Mouse (Mus musculus) induced T-regulatory cell, adult 2 months (primary cell): Measurements from ENCODE around the gene Camk2g.
A peak's percentile ranks its signal among the peaks of the same experiment; 100 is the strongest.

ENCODE experiments used
- DNase-seq: peaks from one replicate; pipeline ENCODE4 v3.0.0-alpha.2; 2012; ENCODE audit warnings: low read depth

Camk2g gene

DNA sequence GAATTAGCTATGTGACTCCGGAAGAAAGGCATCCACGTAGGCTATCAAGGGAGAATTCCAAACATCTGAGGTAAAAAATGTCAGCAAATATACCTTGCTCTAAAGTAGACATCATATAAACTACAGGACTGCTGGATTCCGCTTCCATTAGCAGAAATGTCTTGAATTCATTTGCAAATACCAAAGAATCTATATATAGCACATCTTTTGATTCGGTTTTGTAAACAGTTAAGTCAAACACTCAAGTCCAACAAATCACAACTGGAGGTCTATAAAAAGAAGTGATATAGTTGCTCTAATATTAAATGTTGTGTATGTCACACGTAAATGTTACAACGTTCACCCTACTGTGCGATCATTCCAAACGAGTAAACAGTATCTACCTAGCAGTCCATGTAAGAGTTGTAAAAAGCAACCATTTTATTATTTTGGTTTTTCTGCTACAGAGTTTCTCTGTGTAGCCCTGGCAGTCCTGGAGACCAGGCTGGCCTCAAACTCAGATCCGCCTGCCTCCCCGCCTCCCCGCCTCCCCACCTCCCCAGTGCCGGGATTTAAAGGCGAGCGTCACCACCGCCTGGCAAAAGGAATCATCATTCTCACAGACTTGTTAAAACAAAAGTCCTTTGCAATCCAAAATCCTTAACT is 91.7 kb downstream of the Camk2g start:
- peak; percentile 30 for DNase-seq

DNA sequence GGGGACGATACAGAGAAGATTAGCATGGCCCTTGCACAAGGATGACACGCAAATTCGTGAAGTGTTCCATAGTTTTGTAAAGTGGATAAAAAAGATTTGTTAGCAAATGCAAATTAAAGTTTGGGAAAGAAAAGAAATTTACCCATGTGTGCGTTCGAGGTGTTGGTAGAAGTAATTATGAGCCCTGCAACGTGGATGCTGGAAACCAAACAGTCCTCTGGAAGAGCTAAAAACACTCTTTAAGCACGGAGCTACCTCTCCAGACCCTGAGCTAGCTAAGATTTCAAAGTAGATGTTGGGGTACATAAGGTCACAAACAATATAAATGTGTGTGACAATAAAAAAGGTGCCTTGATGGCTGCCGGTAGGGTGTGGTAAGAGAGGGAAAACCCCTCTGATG is 92.3 kb downstream of the Camk2g start:
- no peak for DNase-seq

DNA sequence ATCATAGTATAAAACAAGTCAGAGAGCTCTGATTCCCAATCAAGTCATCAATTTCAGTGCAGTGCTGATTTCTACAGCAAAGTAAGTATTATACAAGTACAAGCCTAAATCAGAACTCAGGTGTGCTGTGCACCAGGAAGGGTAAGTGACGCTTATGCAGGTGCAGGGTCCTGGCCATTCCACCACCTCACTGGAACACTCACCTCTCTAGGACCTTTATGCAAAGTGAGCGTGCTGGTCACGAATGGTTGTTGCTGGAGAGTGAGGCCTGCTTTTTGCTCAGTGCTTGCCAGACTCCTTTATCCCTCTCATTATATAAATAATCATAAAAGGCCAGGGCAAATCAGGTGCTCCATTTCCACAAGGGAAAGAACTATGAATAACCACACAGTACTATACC is 93.5 kb downstream of the Camk2g start:
- DNase-seq = no peak

DNA sequence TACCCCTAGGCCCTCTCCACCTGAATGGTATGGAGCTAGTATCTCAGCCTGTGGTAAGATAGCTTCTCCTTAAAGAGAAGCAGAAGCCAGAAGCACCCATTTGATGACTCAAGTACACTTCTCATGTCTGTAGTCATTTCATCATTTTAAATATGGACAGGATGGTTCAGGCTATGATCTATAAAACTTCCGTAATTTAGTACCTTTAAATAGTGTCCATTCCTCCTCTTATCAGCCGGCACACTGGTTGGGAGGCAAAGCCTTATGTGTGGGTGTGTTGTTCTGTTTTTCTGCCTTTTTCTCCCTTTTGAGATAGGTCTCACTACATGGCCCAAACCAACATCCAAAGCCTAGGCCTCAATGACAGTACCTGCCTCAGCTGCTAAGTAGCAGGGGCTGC is 95.4 kb downstream of the Camk2g start:
- DNase-seq = no peak

DNA sequence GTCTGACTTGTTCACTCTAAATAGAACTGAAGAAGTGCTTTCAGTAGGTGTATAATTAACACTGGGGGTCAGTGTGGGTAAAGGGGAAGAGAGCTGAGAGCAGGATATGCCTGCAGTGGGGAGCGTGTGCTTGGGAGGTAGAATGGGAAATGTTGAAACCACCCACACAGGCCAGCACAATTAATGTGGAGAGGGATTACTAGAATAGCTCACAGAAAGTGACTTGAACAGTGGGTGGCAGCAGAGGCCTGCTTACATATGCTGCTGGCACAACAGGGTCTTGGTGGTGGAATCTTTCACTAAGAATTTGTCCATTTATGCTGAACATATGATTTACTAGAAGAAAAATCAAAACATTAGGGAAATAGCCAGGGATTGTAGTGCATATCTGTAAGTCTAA is 96.9 kb downstream of the Camk2g start:
- peak; percentile 63 for DNase-seq

DNA sequence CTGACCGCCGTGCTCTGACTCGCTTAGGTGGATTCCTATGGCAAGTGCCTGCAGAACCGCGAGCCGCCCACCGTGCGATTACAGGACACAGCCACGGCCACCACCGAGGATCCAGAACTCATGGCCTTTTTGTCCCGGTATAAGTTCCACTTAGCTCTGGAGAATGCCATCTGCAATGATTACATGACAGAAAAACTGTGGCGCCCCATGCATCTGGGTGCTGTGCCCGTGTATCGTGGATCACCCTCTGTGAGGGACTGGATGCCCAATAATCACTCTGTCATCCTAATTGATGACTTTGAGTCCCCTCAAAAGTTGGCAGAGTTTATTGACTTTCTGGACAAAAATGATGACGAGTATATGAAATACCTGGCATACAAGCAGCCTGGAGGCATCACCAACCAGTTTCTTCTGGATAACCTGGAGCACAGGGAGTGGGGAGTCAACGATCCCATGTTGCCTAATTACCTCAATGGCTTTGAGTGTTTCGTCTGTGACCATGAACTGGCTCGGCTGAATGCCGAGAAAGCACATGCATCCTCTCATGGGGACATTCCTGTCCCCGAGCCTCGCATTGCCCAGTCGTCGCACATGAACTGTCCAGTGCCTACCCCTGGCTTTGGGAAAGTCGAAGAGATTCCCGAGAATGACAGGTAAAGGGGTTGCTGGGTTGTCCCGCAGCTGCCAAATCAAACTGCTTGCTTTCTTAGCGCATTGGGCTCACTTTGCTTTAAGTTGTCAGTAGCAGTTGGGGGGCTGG is 97.9 kb downstream of the Camk2g start:
- no peak for DNase-seq

DNA sequence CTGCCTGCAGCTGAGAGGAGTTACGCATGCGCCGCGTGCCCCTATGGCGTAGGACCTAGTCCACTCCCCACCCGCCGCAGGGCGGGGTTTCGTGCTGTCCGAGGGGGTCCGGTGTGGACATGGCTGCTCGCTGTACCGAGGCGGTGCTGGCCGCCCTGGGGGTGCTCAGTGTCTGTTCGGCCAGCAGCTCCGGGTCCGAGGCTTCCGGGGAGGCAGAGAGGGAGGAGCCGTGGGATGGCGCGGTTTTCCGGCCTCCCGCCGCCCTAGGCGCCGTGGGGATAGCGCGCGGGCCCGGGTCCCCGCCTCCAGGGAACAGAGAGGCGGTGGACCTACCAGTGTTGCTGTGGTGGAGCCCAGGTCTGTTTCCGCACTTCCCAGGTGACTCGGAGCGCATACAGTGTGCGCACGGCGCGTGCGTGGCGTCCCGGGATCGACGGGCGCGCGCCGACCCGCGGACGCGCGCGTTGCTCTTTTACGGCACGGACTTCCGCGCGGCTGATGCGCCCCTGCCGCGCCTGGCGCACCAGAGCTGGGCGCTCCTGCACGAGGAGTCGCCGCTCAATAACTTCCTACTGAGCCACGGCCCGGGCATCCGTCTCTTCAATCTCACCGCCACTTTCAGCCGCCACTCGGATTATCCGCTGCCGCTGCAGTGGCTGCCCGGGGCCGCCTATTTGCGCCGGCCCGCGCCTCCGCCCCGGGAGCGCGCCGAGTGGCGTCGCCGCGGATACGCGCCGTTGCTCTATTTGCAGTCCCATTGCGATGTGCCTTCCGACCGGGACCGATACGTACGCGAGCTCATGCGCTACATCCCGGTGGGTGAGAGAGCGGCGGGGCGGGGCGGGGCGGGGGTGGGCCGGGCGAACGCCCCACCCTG is 98.8 kb downstream of the Camk2g start, which contains the start of gene Fut11:
Gene Fut11, plus strand, starts transcription at position 85 of the 877 bp plus-strand sequence.
- DNase-seq = peak; percentile 92

DNA sequence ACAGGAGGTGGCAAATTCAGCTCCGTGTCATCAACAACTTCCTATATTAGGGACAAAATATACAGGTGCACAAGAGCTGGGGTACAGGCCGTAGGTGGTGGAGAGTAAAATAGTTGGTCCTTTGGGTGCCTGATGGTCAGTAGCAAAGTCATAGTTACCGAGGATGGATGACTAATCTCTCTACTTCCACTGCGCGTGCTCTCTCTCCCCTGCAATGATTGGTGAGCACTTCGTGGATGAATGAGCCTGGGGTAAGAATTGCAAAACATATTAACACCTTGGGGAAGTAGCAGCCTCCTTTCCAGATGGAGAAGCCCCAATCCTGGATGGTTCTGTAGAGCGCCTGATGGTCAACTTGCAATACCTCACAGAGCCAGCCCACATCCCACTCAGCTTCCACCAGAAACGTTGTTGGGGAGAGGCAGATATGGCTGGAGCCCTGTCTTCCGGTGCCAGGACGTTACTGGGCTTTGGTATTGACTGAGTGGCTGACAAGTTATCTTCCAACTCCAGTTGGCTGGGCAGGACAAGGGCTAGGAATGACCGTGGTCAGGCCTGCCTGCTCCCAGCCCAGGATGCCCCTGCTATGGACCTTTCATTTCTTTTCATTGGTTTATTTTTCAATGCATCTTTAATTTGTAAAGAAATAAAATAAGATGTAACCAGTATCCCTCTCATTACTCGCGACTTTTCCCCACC is 99.6 kb downstream of the Camk2g start:
- DNase-seq = no peak

DNA sequence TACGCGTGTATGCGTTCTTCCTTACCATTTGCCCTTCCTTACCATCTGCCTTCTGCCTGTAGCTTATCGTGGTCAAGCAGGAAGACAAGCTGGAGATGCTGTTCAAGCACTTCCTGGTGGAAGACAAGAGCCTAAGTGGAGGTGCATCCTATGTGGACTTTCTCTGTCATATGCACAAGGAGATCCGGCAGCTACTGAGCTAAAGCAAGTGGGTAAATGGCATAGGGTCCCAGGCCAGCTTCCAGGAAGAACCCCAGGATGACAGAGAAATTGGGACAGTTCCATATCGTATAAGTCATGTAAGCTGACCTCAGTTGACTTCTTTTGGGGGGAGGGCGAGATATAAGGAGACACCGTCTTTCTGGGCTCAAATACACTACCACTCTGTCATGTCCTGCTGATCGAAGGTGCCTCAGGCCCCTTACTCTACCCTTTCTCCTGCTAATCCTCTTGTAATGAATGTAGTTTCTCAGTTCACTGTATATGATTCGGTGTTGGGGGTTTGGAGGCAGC is 100.2 kb downstream of the Camk2g start:
- DNase-seq = no peak

DNA sequence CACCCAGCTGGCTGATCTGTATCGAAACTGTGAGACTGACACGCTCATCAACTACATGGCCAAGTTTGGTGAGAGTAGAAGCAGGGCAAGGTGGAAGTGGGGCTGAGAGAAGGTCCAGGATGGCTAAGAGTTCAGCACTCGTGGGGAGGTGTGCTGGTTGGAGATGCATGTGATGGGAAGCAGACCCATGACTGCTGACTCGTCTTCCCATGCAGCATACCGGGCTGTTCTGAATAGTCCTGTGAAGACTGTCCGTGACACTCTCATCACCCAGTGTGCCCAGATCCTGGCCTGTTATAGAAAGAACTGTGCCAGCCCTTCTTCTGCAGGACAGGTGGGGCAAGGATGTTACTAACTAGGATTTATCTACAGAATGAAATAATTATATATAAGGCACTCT is 102.1 kb downstream of the Camk2g start:
- DNase-seq = no peak

DNA sequence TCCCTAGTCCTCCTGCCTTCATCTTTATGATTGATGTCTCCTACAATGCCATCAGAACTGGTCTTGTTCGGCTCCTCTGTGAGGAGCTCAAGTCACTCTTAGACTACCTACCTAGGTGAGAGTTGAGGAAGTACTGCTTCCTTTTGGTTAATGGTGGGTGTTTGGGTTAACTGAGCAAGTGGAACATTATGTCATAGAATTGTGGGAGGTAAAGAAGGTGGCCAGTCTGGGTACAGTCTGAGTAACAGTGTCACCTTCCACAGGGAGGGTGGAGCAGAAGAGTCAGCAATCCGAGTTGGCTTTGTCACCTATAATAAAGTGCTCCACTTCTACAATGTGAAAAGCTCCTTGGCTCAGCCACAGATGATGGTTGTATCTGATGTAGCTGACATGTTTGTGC is 104.9 kb downstream of the Camk2g start:
- no peak for DNase-seq

DNA sequence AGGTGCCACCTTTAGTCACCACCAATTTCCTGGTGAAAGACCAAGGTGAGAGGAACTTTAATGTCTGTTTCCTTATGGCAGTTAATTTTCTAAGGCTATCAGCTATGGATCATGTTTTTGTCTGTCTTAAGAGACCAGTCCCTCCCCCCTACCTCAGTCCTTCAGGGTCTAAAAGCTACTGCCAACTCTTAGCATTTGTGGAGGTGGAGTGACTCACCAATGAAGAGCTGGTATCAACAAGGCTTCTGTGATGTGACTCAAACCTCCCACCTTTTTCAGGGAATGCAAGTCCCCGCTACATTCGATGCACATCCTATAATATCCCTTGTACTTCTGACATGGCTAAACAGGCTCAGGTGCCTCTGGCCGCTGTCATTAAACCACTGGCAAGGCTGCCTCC is 107.3 kb downstream of the Camk2g start:
- no peak for DNase-seq
